Mouse (Mus musculus) mature B cell (primary cell): ENCODE data around the gene Nck1.

Source experiments
- in situ Hi-C: fragments of 300-500 bp; cut with MboI; formaldehyde crosslinking; loops from 2 replicates; pipeline ENCODE4 v1.14.3; 2019

Gene Nck1

GRCm38 (mm10) chr9:100470228-100470627, 75.7 kb downstream of the Nck1 start:
- in situ Hi-C loops = no loop called here

GRCm38 (mm10) chr9:100469681-100470080, 76.3 kb downstream of the Nck1 start:
- in situ Hi-C loops = no loop called here

- in situ Hi-C loops = no loop called here
Observed at GRCm38 (mm10) chr9:100468151-100468550, 77.8 kb downstream of the Nck1 start.

- in situ Hi-C loops = no loop called here
Observed at GRCm38 (mm10) chr9:100467653-100468052, 78.3 kb downstream of the Nck1 start.

GRCm38 (mm10) chr9:100466743-100467142, 79.2 kb downstream of the Nck1 start:
- in situ Hi-C loops = no loop called here

GRCm38 (mm10) chr9:100465988-100466387, 79.9 kb downstream of the Nck1 start:
- in situ Hi-C loops = no loop called here

GRCm38 (mm10) chr9:100465380-100465779, 80.6 kb downstream of the Nck1 start:
- in situ Hi-C loops = no loop called here

- in situ Hi-C loops = no loop called here
Observed at GRCm38 (mm10) chr9:100463771-100464170, 82.2 kb downstream of the Nck1 start.

GRCm38 (mm10) chr9:100462098-100462497, 83.8 kb downstream of the Nck1 start:
- in situ Hi-C loops = no loop called here

- in situ Hi-C loops = no loop called here
Observed at GRCm38 (mm10) chr9:100461671-100462070, 84.3 kb downstream of the Nck1 start.

- in situ Hi-C loops = no loop called here
Observed at GRCm38 (mm10) chr9:100460203-100460602, 85.7 kb downstream of the Nck1 start.

GRCm38 (mm10) chr9:100457971-100458681, 87.8 kb downstream of the Nck1 start:
- in situ Hi-C loops = loop anchor here (10.0 kb wide), 1 partner anchor 697 kb away; no protein-coding TSS in a partner anchor

GRCm38 (mm10) chr9:100454664-100454993, 91.3 kb downstream of the Nck1 start:
- in situ Hi-C loops = loop anchor here (10.0 kb wide), 1 partner anchor 700 kb away; no protein-coding TSS in a partner anchor

- in situ Hi-C loops = loop anchor here (10.0 kb wide), 1 partner anchor 701 kb away; no protein-coding TSS in a partner anchor
Observed at GRCm38 (mm10) chr9:100453944-100454663, 91.8 kb downstream of the Nck1 start.

- in situ Hi-C loops = loop anchor here (10.0 kb wide), 1 partner anchor 702 kb away; no protein-coding TSS in a partner anchor
Observed at GRCm38 (mm10) chr9:100452432-100452831, 93.5 kb downstream of the Nck1 start.

GRCm38 (mm10) chr9:100446059-100446686, 99.8 kb downstream of the Nck1 start:
- in situ Hi-C loops = no loop called here
